Mouse (Mus musculus) E14TG2a.4 (cell line): ENCODE results near the gene Focad.

Experiments used
- CTCF ChIP-seq: conservative IDR thresholded peaks from 2 replicates; pipeline ENCODE4 v1.5.1; 2014; ENCODE audit warnings: low read length
- NANOG ChIP-seq: IDR thresholded peaks from 2 replicates; pipeline ENCODE4 v1.6.1; 2014; ENCODE audit warnings: borderline replicate concordance, low read length, mixed read lengths
- POU5F1 ChIP-seq: IDR thresholded peaks from 2 replicates; pipeline ENCODE4 v1.6.1; 2014; ENCODE audit warnings: low read length, borderline replicate concordance

DNA sequence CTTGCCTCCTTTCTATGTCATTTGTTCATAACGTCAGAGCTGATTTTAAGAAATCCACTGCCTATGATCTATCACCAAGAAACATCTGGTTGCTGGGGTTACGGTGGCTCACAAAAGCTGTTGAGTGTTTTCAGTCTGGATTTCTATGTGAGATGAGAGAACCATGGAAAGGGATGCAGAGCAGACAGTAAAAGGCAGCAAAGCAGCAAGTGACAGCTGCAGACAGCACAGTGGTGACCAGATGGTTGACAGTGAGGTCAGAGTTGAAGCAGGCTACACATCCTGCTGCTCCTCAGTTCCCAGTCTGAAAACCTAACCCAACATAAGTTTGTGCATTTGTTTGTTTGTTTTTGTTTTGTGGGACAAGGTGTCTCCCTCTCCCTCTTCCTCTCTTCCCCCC is 19.0 kb upstream of the Focad start:
- TF ChIP-seq CTCF, result no peak
- no peak for TF ChIP-seq POU5F1
- TF ChIP-seq NANOG, result no peak
